Mouse (Mus musculus) adrenal gland (tissue): ENCODE data around the gene 2210016L21Rik.
"Not testable (repeated sequence)": the region's sequence is repeated elsewhere in the genome, so short reads cannot be mapped to it uniquely, and the experiment has no call there.

Experiments
- intact Hi-C: fragments of 180-260 bp; cut with DNase I; formaldehyde crosslinking; loops from one replicate; pipeline ENCODE4 v1.15.1; 2025

Gene 2210016L21Rik

GRCm38 (mm10) chr5:114941138-114941537, 820 bp upstream of the 2210016L21Rik start:
- intact Hi-C loops: not testable (repeated sequence)

GRCm38 (mm10) chr5:114942766-114943130, 790 bp downstream of the 2210016L21Rik start:
- intact Hi-C loops: no loop called here

GRCm38 (mm10) chr5:114945072-114945471, 3.1 kb downstream of the 2210016L21Rik start:
- intact Hi-C loops: no loop called here

- intact Hi-C loops: no loop called here
Measured at GRCm38 (mm10) chr5:114948891-114949290, 6.9 kb downstream of the 2210016L21Rik start.

GRCm38 (mm10) chr5:114949316-114949715, 7.4 kb downstream of the 2210016L21Rik start:
- intact Hi-C loops: no loop called here

GRCm38 (mm10) chr5:114949812-114950211, 7.9 kb downstream of the 2210016L21Rik start:
- intact Hi-C loops: no loop called here

- intact Hi-C loops: no loop called here
Measured at GRCm38 (mm10) chr5:114950669-114951068, 8.7 kb downstream of the 2210016L21Rik start.

GRCm38 (mm10) chr5:114951279-114951880, 9.4 kb downstream of the 2210016L21Rik start:
- intact Hi-C loops: no loop called here

- intact Hi-C loops: no loop called here
Measured at GRCm38 (mm10) chr5:114953326-114953725, 11.4 kb downstream of the 2210016L21Rik start.

GRCm38 (mm10) chr5:114958069-114958468, 16.1 kb downstream of the 2210016L21Rik start:
- intact Hi-C loops: no loop called here

- intact Hi-C loops: no loop called here
Measured at GRCm38 (mm10) chr5:114961590-114962360, 19.8 kb downstream of the 2210016L21Rik start.

- intact Hi-C loops: no loop called here
Measured at GRCm38 (mm10) chr5:114964315-114964966, 22.5 kb downstream of the 2210016L21Rik start.

GRCm38 (mm10) chr5:114964967-114965898, 23.3 kb downstream of the 2210016L21Rik start:
- intact Hi-C loops: no loop called here

GRCm38 (mm10) chr5:114967523-114968268, 25.7 kb downstream of the 2210016L21Rik start:
- intact Hi-C loops: no loop called here

- intact Hi-C loops: no loop called here
Measured at GRCm38 (mm10) chr5:114968651-114969050, 26.7 kb downstream of the 2210016L21Rik start.

- intact Hi-C loops: no loop called here
Measured at GRCm38 (mm10) chr5:114969064-114969463, 27.1 kb downstream of the 2210016L21Rik start.

GRCm38 (mm10) chr5:114969609-114970215, 27.8 kb downstream of the 2210016L21Rik start:
- intact Hi-C loops: no loop called here

GRCm38 (mm10) chr5:114970824-114971227, 28.9 kb downstream of the 2210016L21Rik start, which contains the start of gene Hnf1a:
Gene Hnf1a (minus strand): TSS chr5:114971094.
- intact Hi-C loops: no loop called here

- intact Hi-C loops: no loop called here
Measured at GRCm38 (mm10) chr5:114972201-114972600, 30.2 kb downstream of the 2210016L21Rik start.

GRCm38 (mm10) chr5:114973131-114973530, 31.2 kb downstream of the 2210016L21Rik start:
- intact Hi-C loops: no loop called here
